Mouse (Mus musculus): ENCODE measurements around the gene Fam240a. TPM values are rescaled to one million over a fixed set of nuclear protein-coding genes. Genes with fewer than 3 reads are reported as not detected.

Gene Fam240a
- polyA plus RNA-seq, 1 experiment: not detected

DNA sequence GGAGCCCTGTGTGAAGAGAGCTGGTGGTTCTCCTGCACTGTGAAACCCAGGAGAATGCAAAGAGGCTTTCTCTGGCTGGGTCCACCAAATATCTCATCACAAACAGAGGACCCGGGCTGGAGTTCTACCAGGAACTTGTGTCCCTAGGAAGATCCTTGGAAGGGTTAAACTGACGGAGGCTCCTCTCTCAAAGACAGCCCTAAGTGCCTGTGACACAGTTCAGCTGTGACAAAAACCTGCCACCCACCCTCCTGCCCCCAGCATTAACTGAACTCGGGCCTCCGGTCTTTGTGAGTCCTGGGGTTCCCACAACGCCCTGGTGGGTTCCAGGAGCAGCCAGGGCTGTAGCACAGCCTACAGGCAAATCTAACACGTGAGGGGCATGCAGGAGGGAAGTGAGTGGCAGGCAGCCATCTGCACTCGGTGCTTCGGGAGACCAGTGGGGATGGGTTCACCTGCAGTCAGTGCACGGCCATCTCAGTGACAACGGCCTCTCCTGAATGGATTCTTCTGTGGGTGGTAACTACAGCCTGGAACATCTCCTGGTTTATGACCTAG is 17.1 kb downstream of the Fam240a start:
- H3K27ac ChIP-seq (ENCODE audit: insufficient read depth, low read length): no peak overlapping the region
- no peak overlapping the region for H3K4me3 ChIP-seq (ENCODE audit: insufficient read depth, low read length)
- no peak for TF ChIP-seq POLR2A (IDR thresholded peaks at IDR 0.05; ENCODE audit: extremely low read depth, insufficient read depth, low read length)
- TF ChIP-seq CTCF (IDR thresholded peaks at IDR 0.05; ENCODE audit: extremely low read depth, insufficient read depth, low read length): no peak
- H3K4me1 ChIP-seq (ENCODE audit: control insufficient read depth, insufficient read depth, low read length): no peaks in the 10 kb centered on the region

DNA sequence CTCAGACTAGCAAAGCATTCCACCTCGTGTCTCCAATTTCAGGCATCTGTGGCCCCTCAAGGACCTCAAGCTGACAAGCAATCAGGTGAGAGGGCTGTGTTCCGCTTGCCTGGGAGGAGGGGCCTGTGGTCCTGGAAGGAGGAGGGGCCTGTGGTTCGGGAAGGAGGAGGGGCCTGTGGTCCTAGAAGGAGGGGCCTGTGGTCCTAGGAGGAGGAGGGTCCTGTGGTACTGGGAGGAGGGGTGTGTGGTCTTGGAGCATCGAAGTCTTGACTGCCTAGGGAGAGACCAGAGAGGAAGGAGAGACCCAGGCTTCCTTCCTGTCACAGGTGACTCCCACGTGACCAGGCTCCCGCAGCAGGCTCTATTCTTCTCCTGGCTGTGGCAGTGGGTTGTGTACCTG is 20.1 kb downstream of the Fam240a start:
- H3K4me3 ChIP-seq (ENCODE audit: insufficient read depth, low read length): no peak overlapping the region
- H3K4me1 ChIP-seq (ENCODE audit: control insufficient read depth, insufficient read depth, low read length): no peaks in the 10 kb centered on the region
- H3K27ac ChIP-seq (ENCODE audit: insufficient read depth, low read length): no peak overlapping the region
- TF ChIP-seq CTCF (IDR thresholded peaks at IDR 0.05; ENCODE audit: extremely low read depth, insufficient read depth, low read length) (no peak), POLR2A (IDR thresholded peaks at IDR 0.05; ENCODE audit: extremely low read depth, insufficient read depth, low read length) (no peak)

DNA sequence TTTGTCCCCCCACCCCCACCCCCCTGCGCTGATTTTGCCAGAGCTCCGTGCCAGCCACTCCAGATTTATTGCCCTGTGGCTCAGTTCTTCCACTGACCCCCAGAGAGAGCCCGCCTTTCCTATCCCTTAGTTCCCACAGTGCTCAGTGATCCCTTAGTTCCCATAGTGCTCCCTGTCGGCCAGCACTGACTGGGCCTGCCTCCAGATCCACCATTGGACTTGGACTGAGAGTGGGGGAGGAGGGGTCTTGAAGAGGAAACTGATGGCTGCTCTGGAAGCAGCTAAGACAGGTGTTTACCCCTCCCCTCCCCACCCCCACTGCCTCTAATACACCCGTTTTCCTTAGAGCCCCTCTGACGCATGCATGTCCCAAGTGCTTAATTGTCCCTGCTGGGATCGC is 20.7 kb downstream of the Fam240a start:
- H3K4me1 ChIP-seq (ENCODE audit: control insufficient read depth, insufficient read depth, low read length): no peaks in the 10 kb centered on the region
- H3K27ac ChIP-seq (ENCODE audit: insufficient read depth, low read length): no peak overlapping the region
- TF ChIP-seq CTCF (IDR thresholded peaks at IDR 0.05; ENCODE audit: extremely low read depth, insufficient read depth, low read length) (no peak), POLR2A (IDR thresholded peaks at IDR 0.05; ENCODE audit: extremely low read depth, insufficient read depth, low read length) (no peak)
- H3K4me3 ChIP-seq (ENCODE audit: insufficient read depth, low read length): no peak overlapping the region

DNA sequence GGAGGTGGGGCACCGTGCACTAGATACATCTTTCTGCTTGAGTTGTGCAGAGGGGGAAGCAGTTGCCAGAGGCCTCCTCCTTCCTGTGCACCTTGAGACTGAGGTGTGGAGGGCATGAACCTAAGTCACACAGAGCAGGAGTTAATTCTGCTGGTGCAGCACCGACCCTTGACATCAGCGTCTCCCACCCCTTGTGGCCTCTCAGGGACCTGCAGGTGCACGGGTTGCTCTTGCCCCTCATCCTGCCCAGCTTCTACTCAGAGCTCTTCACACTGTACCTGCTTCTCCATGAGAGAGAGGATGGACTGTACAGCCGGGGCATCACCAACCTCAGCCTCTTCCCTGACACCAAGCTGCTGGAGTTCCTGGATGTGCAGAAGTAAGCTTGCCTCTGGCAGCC is 21.2 kb downstream of the Fam240a start:
- H3K4me1 ChIP-seq (ENCODE audit: control insufficient read depth, insufficient read depth, low read length): no peaks in the 10 kb centered on the region
- TF ChIP-seq CTCF (IDR thresholded peaks at IDR 0.05; ENCODE audit: extremely low read depth, insufficient read depth, low read length) (no peak), POLR2A (IDR thresholded peaks at IDR 0.05; ENCODE audit: extremely low read depth, insufficient read depth, low read length) (no peak)
- no peak overlapping the region for H3K27ac ChIP-seq (ENCODE audit: insufficient read depth, low read length)
- no peak overlapping the region for H3K4me3 ChIP-seq (ENCODE audit: insufficient read depth, low read length)

DNA sequence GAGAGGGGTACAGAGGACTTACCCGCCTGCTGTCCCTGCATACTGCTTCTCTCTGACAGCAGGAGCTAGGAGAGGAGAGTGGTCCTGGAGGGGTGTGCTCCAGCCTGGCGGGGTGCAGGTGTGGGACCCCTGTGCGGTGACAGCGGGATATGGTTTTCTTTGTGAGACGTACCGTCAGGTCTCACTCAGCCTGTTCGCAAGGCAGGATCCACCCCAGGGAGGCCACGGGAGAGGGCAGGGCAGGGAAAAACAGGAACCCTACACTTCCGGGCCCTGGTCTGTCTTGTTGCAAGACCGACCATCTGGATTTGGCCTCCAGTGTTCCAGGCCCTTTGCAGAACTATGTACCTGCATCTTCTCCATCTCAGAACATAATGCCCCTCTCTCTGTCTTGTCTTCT is 23.2 kb downstream of the Fam240a start:
- Histone ChIP-seq H3K27ac (ENCODE audit: insufficient read depth, low read length) (no peak overlapping the region), H3K4me1 (ENCODE audit: control insufficient read depth, insufficient read depth, low read length) (no peaks in the 10 kb centered on the region), H3K4me3 (ENCODE audit: insufficient read depth, low read length) (no peak overlapping the region)
- TF ChIP-seq CTCF (IDR thresholded peaks at IDR 0.05; ENCODE audit: extremely low read depth, insufficient read depth, low read length): no peak
- no peak for TF ChIP-seq POLR2A (IDR thresholded peaks at IDR 0.05; ENCODE audit: extremely low read depth, insufficient read depth, low read length)

DNA sequence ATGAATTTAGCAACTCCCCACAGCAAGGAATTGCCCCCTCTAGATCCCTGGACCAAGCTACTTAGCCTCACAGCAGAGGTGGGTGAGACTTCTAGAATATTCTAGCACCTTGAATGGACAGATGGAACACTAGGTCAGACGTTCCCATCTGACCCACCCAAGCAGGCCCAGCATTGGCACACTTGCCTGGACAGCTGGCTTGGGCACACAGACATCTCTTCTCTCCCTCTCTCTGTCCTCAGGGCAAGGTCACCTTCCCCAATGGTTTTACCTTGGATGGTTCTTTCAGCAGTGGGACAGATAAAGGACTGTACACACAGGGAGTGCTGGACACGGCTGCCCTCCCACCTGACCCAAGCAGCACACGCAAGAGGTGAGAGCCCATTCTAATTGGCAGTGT is 24.1 kb downstream of the Fam240a start:
- Histone ChIP-seq H3K4me1 (ENCODE audit: control insufficient read depth, insufficient read depth, low read length) (no peaks in the 10 kb centered on the region), H3K27ac (ENCODE audit: insufficient read depth, low read length) (no peak overlapping the region), H3K4me3 (ENCODE audit: insufficient read depth, low read length) (no peak overlapping the region)
- TF ChIP-seq CTCF (IDR thresholded peaks at IDR 0.05; ENCODE audit: extremely low read depth, insufficient read depth, low read length) (no peak), POLR2A (IDR thresholded peaks at IDR 0.05; ENCODE audit: extremely low read depth, insufficient read depth, low read length) (no peak)

DNA sequence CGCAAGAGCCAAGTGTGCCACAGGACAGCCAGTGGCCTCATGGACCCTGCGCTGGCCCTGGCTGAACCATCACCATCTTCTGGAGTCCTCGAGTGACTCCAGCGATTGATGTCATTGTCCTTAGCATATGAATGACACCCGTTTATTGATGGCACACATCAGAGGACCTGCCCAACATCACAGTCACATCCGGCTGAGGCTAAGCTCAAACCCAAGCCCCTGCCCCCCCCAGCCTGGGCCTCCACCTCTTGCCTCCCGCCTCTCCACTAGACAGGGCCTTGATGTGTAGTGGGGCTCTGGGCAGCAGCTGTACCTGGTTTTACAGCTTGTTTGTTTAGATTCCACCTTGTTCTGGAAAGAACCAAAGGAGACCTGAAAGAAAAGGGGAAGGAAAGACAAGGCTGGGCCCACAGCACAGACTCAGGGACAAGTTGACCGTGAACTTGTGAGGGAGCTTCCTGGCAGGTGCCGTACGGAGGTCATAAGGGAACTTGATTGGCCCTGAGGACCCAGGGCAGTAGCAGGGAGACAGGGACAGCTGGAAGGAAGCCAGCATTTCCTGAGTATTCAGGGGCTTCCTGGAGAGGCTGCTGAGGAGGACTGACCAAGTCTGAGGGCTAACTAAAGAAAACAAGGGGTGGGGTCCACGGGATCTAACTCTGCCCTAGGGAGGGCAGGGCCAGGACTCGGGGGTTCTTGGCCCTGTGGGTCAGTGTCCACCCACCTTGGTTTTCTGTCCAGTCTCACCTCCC is 25.4 kb downstream of the Fam240a start:
- Histone ChIP-seq H3K4me1 (ENCODE audit: control insufficient read depth, insufficient read depth, low read length) (no peaks in the 10 kb centered on the region), H3K4me3 (ENCODE audit: insufficient read depth, low read length) (no peak overlapping the region), H3K27ac (ENCODE audit: insufficient read depth, low read length) (no peak overlapping the region)
- no peak for TF ChIP-seq CTCF (IDR thresholded peaks at IDR 0.05; ENCODE audit: extremely low read depth, insufficient read depth, low read length)
- no peak for TF ChIP-seq POLR2A (IDR thresholded peaks at IDR 0.05; ENCODE audit: extremely low read depth, insufficient read depth, low read length)

DNA sequence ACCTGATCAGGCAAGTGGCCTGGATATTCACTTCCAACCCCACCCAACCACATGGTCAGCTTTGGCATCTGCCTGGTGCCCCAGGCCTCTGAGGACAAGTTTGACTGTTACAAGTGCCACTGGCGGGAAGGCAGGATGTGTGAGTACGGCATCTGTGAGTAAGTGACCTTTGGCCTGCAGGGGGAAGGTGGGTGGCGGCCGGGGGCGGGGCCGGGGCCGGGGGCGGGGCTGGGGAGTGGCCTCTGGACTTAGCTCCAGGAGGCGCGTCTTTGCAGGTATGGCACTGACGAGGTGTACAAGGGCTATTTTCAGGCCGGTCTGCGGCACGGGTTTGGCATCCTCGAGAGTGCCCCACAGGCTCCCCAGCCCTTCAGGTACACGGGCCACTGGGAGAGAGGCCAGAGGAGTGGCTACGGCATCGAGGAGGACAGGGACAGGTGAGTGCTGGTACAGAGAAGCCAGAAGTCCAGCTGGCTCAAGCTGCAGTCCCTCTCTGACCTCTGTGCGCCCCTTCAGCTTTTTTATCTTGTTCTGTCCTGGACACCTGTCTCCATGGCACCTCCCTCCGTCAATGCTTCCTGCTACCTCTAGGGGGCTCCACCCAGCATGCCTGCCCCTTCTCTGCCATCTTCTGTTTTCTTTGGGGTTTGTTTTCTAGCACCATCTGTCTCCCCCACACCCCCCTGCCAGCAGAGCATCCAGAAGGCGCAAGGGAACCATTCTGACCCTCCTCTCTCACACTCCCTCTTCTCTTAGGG is 26.5 kb downstream of the Fam240a start:
- Histone ChIP-seq H3K4me3 (ENCODE audit: insufficient read depth, low read length) (no peak overlapping the region), H3K27ac (ENCODE audit: insufficient read depth, low read length) (no peak overlapping the region), H3K4me1 (ENCODE audit: control insufficient read depth, insufficient read depth, low read length) (no peaks in the 10 kb centered on the region)
- TF ChIP-seq CTCF (IDR thresholded peaks at IDR 0.05; ENCODE audit: extremely low read depth, insufficient read depth, low read length) (peak; percentile 26; the same call in 1 of the 2 replicates), POLR2A (IDR thresholded peaks at IDR 0.05; ENCODE audit: extremely low read depth, insufficient read depth, low read length) (no peak)

DNA sequence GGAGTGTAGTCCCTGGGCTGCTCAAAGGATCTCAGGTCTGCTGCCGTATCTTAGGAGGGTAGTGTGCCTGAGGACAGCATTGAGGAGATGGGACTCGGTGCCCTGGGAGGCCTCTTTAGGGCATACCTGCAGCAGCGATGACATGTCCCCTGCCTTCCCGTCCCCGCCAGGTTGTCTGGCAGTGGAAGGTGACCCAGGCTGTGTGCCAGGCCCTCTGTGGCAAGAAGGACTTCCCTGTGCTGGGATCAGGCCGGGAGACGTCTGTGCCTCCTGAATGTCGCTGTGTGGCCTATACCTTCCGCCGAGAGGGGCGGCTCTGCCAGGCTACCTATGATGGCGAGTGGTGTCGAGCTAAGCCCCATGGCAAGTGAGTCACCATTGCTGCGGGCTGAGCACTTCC is 27.7 kb downstream of the Fam240a start:
- no peak overlapping the region for H3K4me3 ChIP-seq (ENCODE audit: insufficient read depth, low read length)
- H3K27ac ChIP-seq (ENCODE audit: insufficient read depth, low read length): no peak overlapping the region
- no peaks in the 10 kb centered on the region for H3K4me1 ChIP-seq (ENCODE audit: control insufficient read depth, insufficient read depth, low read length)
- no peak for TF ChIP-seq POLR2A (IDR thresholded peaks at IDR 0.05; ENCODE audit: extremely low read depth, insufficient read depth, low read length)
- no peak for TF ChIP-seq CTCF (IDR thresholded peaks at IDR 0.05; ENCODE audit: extremely low read depth, insufficient read depth, low read length)
